ENCODE assay signal across 9 mouse cellular contexts in genomic region chr10:81410350-81410749, GRCm38 (mm10). TPM values are rescaled to one million over a fixed set of nuclear protein-coding genes. Genes with fewer than 3 reads are reported as not detected.
A peak's percentile ranks its signal among the peaks of the same experiment; 100 is the strongest.
DNase-seq lines count a peak whose midpoint lies in the region; ATAC-seq and TF ChIP-seq lines count a peak whose summit lies in the region.
"Had no signal": no experiment of that assay in that cellular context is flagged by ENCODE, and none has a peak within 500 bp of the region (broad histone marks: within the 10 kb centered on the region; RNA-seq: fewer than 3 reads in every experiment).

No protein-coding gene starts in this region.

- H3K4me3 ChIP-seq in heart, embryonic 14.5 days (ENCODE audit: control insufficient read depth in 1 of 2, insufficient read depth in 1 of 2, low read depth in 1 of 2, low read length in 2 of 2) = no peak overlapping the region
- peak overlapping the region; percentile 45; the same call in 1 of the 2 replicates for H3K4me3 ChIP-seq in G1E (ENCODE audit: low read depth, low read length)
- H3K4me3 ChIP-seq in hindbrain, embryonic 11.5 days (ENCODE audit: low read depth, low read length) = no peak overlapping the region
- no peak overlapping the region for H3K4me3 ChIP-seq in liver, embryonic 16.5 days (ENCODE audit: low read depth, low read length)

- WGBS in heart, embryonic 14.5 days = 60% methylated on average over 4 of the region's 4 CpGs
- WGBS in hindbrain, embryonic 11.5 days = 60% methylated on average over 4 of the region's 4 CpGs
- 14% methylated on average over 4 of the region's 4 CpGs for WGBS in liver, embryonic 16.5 days (ENCODE audit: insufficient replicate concordance)

- TF ChIP-seq CTCF in G1E (IDR thresholded peaks at IDR 0.05; ENCODE audit: low read depth, low read length) = no peak

- H3K9me3 ChIP-seq in heart, embryonic 14.5 days (ENCODE audit: control insufficient read depth, low read length) = no peaks in the 10 kb centered on the region
- H3K9me3 ChIP-seq in G1E (replicated peaks) = no peaks in the 10 kb centered on the region
- H3K9me3 ChIP-seq in hindbrain, embryonic 11.5 days (ENCODE audit: control insufficient read depth, low read length) = no peaks in the 10 kb centered on the region
- no peaks in the 10 kb centered on the region for H3K9me3 ChIP-seq in liver, embryonic 16.5 days (replicated peaks; ENCODE audit: control insufficient read depth, low read length)

- no peaks in the 10 kb centered on the region for H3K27me3 ChIP-seq in heart, embryonic 14.5 days (ENCODE audit: control insufficient read depth, insufficient read depth, low read length)
- H3K27me3 ChIP-seq in G1E (ENCODE audit: insufficient read depth, low read length) = peaks cover 27% of the 10 kb centered on the region; the same call in 1 of the 2 replicates
- H3K27me3 ChIP-seq in hindbrain, embryonic 11.5 days (ENCODE audit: control insufficient read depth, insufficient read depth, low read length) = peaks cover 20% of the 10 kb centered on the region
- peaks cover 31% of the 10 kb centered on the region for H3K27me3 ChIP-seq in liver, embryonic 16.5 days (ENCODE audit: control insufficient read depth, insufficient read depth, low read depth, low read length)

- DNase-seq in heart, postnatal 36 days = no peak
- no peak for DNase-seq in G1E (ENCODE audit: low spot score)
- DNase-seq in hindbrain, embryonic 11.5 days (ENCODE audit: low spot score) = no peak
- DNase-seq in thymus, postnatal 14 days = no peak
- DNase-seq in cerebellum, adult 18-20 months = no peak
- DNase-seq in yolk sac, embryonic 10.5 days (ENCODE audit: low spot score) = no peak

- ATAC-seq in heart, embryonic 14.5 days (ENCODE audit: insufficient number of reproducible peaks, insufficient read depth, low FRiP score, low read depth) = no peak
- no peak for ATAC-seq in G1E (ENCODE audit: extremely low read depth, insufficient number of reproducible peaks, low FRiP score, poor library complexity, severe bottlenecking)
- no peak for ATAC-seq in hindbrain, embryonic 11.5 days (ENCODE audit: low FRiP score)
- no peak for ATAC-seq in liver, embryonic 16.5 days (ENCODE audit: low read depth)

- no peak overlapping the region; the same call in 1 of the 2 replicates for H3K9ac ChIP-seq in heart, embryonic 14.5 days (ENCODE audit: low read length)
- H3K9ac ChIP-seq in hindbrain, embryonic 11.5 days (ENCODE audit: low read depth, low read length) = no peak overlapping the region
- no peak overlapping the region for H3K9ac ChIP-seq in liver, embryonic 16.5 days (ENCODE audit: low read depth, low read length)

- H3K36me3 ChIP-seq in heart, embryonic 14.5 days (ENCODE audit: control insufficient read depth, insufficient read depth, low read length) = peaks cover 44% of the 10 kb centered on the region
- peaks cover 40% of the 10 kb centered on the region for H3K36me3 ChIP-seq in G1E (replicated peaks)
- no peaks in the 10 kb centered on the region for H3K36me3 ChIP-seq in hindbrain, embryonic 11.5 days (ENCODE audit: control insufficient read depth, insufficient read depth, low read length)
- H3K36me3 ChIP-seq in liver, embryonic 16.5 days (ENCODE audit: control insufficient read depth, insufficient read depth) = no peaks in the 10 kb centered on the region

- H3K27ac ChIP-seq in heart, embryonic 14.5 days (replicated peaks in 1 of 2; ENCODE audit: control insufficient read depth in 1 of 2, insufficient read depth in 1 of 2, low read depth in 2 of 2, low read length in 2 of 2) = peak overlapping the region; percentile 56 to 97
- H3K27ac ChIP-seq in hindbrain, embryonic 11.5 days (ENCODE audit: low read depth, low read length) = peak overlapping the region; percentile 53; the same call in 1 of the 2 replicates
- H3K27ac ChIP-seq in liver, embryonic 16.5 days (ENCODE audit: low read length) = peak overlapping the region; percentile 71

- H3K4me2 ChIP-seq in heart, embryonic 14.5 days (ENCODE audit: low read length) = peak overlapping the region; percentile 35
- no peak overlapping the region for H3K4me2 ChIP-seq in hindbrain, embryonic 11.5 days (replicated peaks; ENCODE audit: low read depth, low read length)
- H3K4me2 ChIP-seq in liver, embryonic 16.5 days (ENCODE audit: low read depth, low read length) = no peak overlapping the region

- H3K4me1 ChIP-seq in heart, embryonic 14.5 days (ENCODE audit: control insufficient read depth in 2 of 2, insufficient read depth in 2 of 2, low read length in 2 of 2) = peaks cover 71 to 94% of the 10 kb centered on the region in 2 experiments
- peaks cover 100% of the 10 kb centered on the region for H3K4me1 ChIP-seq in G1E (ENCODE audit: insufficient read depth, low read depth, low read length)
- peaks cover 30% of the 10 kb centered on the region for H3K4me1 ChIP-seq in hindbrain, embryonic 11.5 days (replicated peaks; ENCODE audit: control insufficient read depth, insufficient read depth, low read length)
- peaks cover 63% of the 10 kb centered on the region for H3K4me1 ChIP-seq in liver, embryonic 16.5 days (ENCODE audit: control insufficient read depth, low read depth, low read length)

- intact Hi-C loops in heart, postnatal 36 days (cut with DNase I) = loop anchor here (2.0 kb wide), 1 partner anchor 14 kb away; no protein-coding TSS in a partner anchor

RNA-seq across cellular contexts. Expression of gene Smim24, which starts 17.5 kb away (rescaled TPM):
- 3.8 and 4.7 TPM in 2 replicates for polyA plus RNA-seq in heart, embryonic 14.5 days (2014; fragmentation: Nextera tagmentation; extraction: Ambion mirVana)
- total RNA-seq in heart, postnatal 36 days (2021) = 1 to 10 TPM; 2.2 to 2.4 TPM
- total RNA-seq in G1E (2014; fragmentation: Nextera tagmentation) (6.5 and 13.8 TPM in 2 replicates), G1E (2017) (1.9 and 3.5 TPM in 2 replicates)
- 1.6 and 1.8 TPM in 2 replicates for polyA plus RNA-seq in G1E (2012)
- 2.7 and 4.1 TPM in 2 replicates for polyA plus RNA-seq in hindbrain, embryonic 11.5 days (2014; fragmentation: Nextera tagmentation; extraction: Ambion mirVana)
- 1.7 and 4.1 TPM in 2 replicates for polyA plus RNA-seq in liver, embryonic 16.5 days (2015; fragmentation: Nextera tagmentation; extraction: Ambion mirVana)

RNA-seq across cellular contexts. Expression of gene Gm48552, which starts 21.5 kb away (rescaled TPM):
- polyA plus RNA-seq in heart, embryonic 14.5 days (2014; fragmentation: Nextera tagmentation; extraction: Ambion mirVana) = 1.0 TPM in 2 replicates
- total RNA-seq in heart, postnatal 36 days (2021) = under 1 TPM in 1 of 2 experiments, not detected in 1; 0.62 TPM
- total RNA-seq in G1E (2014; fragmentation: Nextera tagmentation) (1.2 and 3.1 TPM in 2 replicates), G1E (2017) (0.38 and 0.93 TPM in 2 replicates)
- polyA plus RNA-seq in G1E (2012) = 7.2 and 7.4 TPM in 2 replicates
- polyA plus RNA-seq in hindbrain, embryonic 11.5 days (2014; fragmentation: Nextera tagmentation; extraction: Ambion mirVana) = 0.49 and 1.0 TPM in 2 replicates
- 0.44 and 0.48 TPM in 2 replicates for polyA plus RNA-seq in liver, embryonic 16.5 days (2015; fragmentation: Nextera tagmentation; extraction: Ambion mirVana)
- total RNA-seq: megakaryocyte-erythroid progenitor cell, adult 5-6 weeks had no signal

RNA-seq across cellular contexts. Expression of gene Gm48551, which starts 26.1 kb away (rescaled TPM):
- polyA plus RNA-seq in heart, embryonic 14.5 days (2014; fragmentation: Nextera tagmentation; extraction: Ambion mirVana) = 1.7 and 2.0 TPM in 2 replicates
- 1 to 10 TPM; 1.1 to 2.0 TPM for total RNA-seq in heart, postnatal 36 days (2021)
- 1.1 TPM in 1 of 2 replicates, not detected in the other for total RNA-seq in G1E (2014; fragmentation: Nextera tagmentation)
- 2.6 and 4.1 TPM in 2 replicates for total RNA-seq in G1E (2017)
- 0.72 and 1.3 TPM in 2 replicates for polyA plus RNA-seq in G1E (2012)
- 2.2 and 3.2 TPM in 2 replicates for polyA plus RNA-seq in hindbrain, embryonic 11.5 days (2014; fragmentation: Nextera tagmentation; extraction: Ambion mirVana)
- polyA plus RNA-seq in liver, embryonic 16.5 days (2015; fragmentation: Nextera tagmentation; extraction: Ambion mirVana) = 0.54 and 0.55 TPM in 2 replicates

RNA-seq across cellular contexts. Expression of gene Dohh, which starts 26.1 kb away (rescaled TPM):
- polyA plus RNA-seq in heart, embryonic 14.5 days (2014; fragmentation: Nextera tagmentation; extraction: Ambion mirVana) = 52.6 and 53.5 TPM in 2 replicates
- total RNA-seq in heart, postnatal 36 days (2021) = 10 to 100 TPM; 50.3 to 52.2 TPM
- 9.6 and 11.9 TPM in 2 replicates for total RNA-seq in G1E (2014; fragmentation: Nextera tagmentation)
- total RNA-seq in G1E (2017) = 60.4 and 69.7 TPM in 2 replicates
- 186 and 220 TPM in 2 replicates for polyA plus RNA-seq in G1E (2012)
- polyA plus RNA-seq in hindbrain, embryonic 11.5 days (2014; fragmentation: Nextera tagmentation; extraction: Ambion mirVana) = 44.8 and 52.6 TPM in 2 replicates
- polyA plus RNA-seq in liver, embryonic 16.5 days (2015; fragmentation: Nextera tagmentation; extraction: Ambion mirVana) = 46.3 and 48.3 TPM in 2 replicates

RNA-seq across cellular contexts. Expression of gene Fzr1, which starts 32.0 kb away (rescaled TPM):
- 64.6 and 67.0 TPM in 2 replicates for polyA plus RNA-seq in heart, embryonic 14.5 days (2014; fragmentation: Nextera tagmentation; extraction: Ambion mirVana)
- total RNA-seq in heart, postnatal 36 days (2021) = 10 to 100 TPM; 27.8 to 29.4 TPM
- total RNA-seq in G1E (2014; fragmentation: Nextera tagmentation) (29.7 and 65.2 TPM in 2 replicates), G1E (2017) (15.8 and 22.8 TPM in 2 replicates)
- 88.9 and 96.2 TPM in 2 replicates for polyA plus RNA-seq in G1E (2012)
- polyA plus RNA-seq in hindbrain, embryonic 11.5 days (2014; fragmentation: Nextera tagmentation; extraction: Ambion mirVana) = 83.0 and 92.1 TPM in 2 replicates
- polyA plus RNA-seq in liver, embryonic 16.5 days (2015; fragmentation: Nextera tagmentation; extraction: Ambion mirVana) = 128 and 138 TPM in 2 replicates
